ENCODE assay signal across 14 mouse cellular contexts in the genomic region with DNA sequence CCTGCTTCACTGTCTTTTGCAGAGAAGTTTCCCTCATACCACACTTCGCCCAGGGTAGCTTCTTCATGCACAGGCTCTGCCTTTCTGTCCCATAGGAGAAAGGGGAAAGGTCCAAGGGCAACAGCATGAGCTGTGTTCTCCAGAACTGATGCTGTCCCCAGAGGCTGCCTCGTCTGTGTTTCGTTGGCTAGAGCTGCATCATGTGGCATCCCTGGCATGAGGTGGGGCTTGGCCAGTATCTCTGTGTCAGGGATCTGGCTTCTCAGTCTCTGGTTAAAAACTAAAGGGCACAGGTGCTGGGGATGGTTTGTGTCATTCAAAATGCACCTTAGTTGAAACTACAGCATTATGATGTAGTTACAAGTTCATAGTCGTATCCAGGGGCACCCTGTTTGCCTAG.
DNase-seq lines count a peak whose midpoint lies in the region; ATAC-seq and TF ChIP-seq lines count a peak whose summit lies in the region.
"Had no signal": no experiment of that assay in that cellular context is flagged by ENCODE, and none has a peak within 500 bp of the region (broad histone marks: within the 10 kb centered on the region; RNA-seq: fewer than 3 reads in every experiment).

No protein-coding gene starts in this region.

- peaks cover 27% of the 10 kb centered on the region for H3K4me1 ChIP-seq in hindbrain, postnatal 0 days (ENCODE audit: insufficient read depth, low read length)

- H3K4me2 ChIP-seq in hindbrain, postnatal 0 days (ENCODE audit: low read depth, low read length): no peak overlapping the region
- H3K4me2 ChIP-seq: neural tube, embryonic 12.5 days had no signal

- H3K36me3 ChIP-seq in hindbrain, postnatal 0 days (ENCODE audit: insufficient read depth, low read length): no peaks in the 10 kb centered on the region

- H3K9me3 ChIP-seq in hindbrain, postnatal 0 days (ENCODE audit: low read length): no peaks in the 10 kb centered on the region
- H3K9me3 ChIP-seq: megakaryocyte, embryonic 14.5 days; neural tube, embryonic 12.5 days had no signal

- 0 out of 2 replicates have a peak, but pooled peaks have one; percentile 51 for ATAC-seq in hindbrain, postnatal 0 days
- ATAC-seq: lung, postnatal 0 days had no signal

- intact Hi-C loops in left cerebral cortex, postnatal 4 days (cut with DNase I): no loop called here
- intact Hi-C loops in left cerebral cortex, postnatal 36 days (cut with DNase I): no loop called here

- H3K27ac ChIP-seq in hindbrain, postnatal 0 days: peak overlapping the region; percentile 73; the same call in 1 of the 2 replicates
- no peak overlapping the region for H3K27ac ChIP-seq in layer of hippocampus, adult 2 months
- H3K27ac ChIP-seq: neural tube, embryonic 12.5 days had no signal

- TF ChIP-seq CTCF in hindbrain, postnatal 0 days (IDR thresholded peaks at IDR 0.05; ENCODE audit: low read depth): no peak
- no peak for TF ChIP-seq CTCF in layer of hippocampus, adult 2 months (conservative IDR thresholded peaks at IDR 0.05)

- 44% methylated on average over 4 of the region's 4 CpGs for WGBS in hindbrain, postnatal 0 days

- H3K9ac ChIP-seq in hindbrain, postnatal 0 days (replicated peaks; ENCODE audit: low read length): no peak overlapping the region
- H3K9ac ChIP-seq: neural tube, embryonic 12.5 days had no signal

- no peaks in the 10 kb centered on the region for H3K27me3 ChIP-seq in hindbrain, postnatal 0 days (ENCODE audit: insufficient read depth, low read length)
- H3K27me3 ChIP-seq: megakaryocyte, embryonic 14.5 days; neural tube, embryonic 12.5 days had no signal

- DNase-seq in cerebellum, postnatal 14 days: peak; percentile 44 to 48
- DNase-seq in cerebellum, postnatal 36 days: no peak
- peak; percentile 38 for DNase-seq in left cerebral cortex, postnatal 4 days
- DNase-seq in left cerebral cortex, postnatal 36 days (ENCODE audit: low spot score in 2 of 2): no peak
- peak; percentile 35 for DNase-seq in hindbrain, postnatal 0 days (ENCODE audit: low spot score)
- DNase-seq in ovary, postnatal 14 days (ENCODE audit: low spot score): no peak
- DNase-seq in layer of hippocampus, adult 2 months (ENCODE audit: low spot score in 2 of 2): no peak
- no peak for DNase-seq in urinary bladder, adult 2 months (ENCODE audit: low spot score)
- DNase-seq: kidney, adult 11 months; right cerebral cortex, postnatal 4 days; thymus, postnatal 14 days had no signal

- H3K4me3 ChIP-seq in hindbrain, postnatal 0 days (ENCODE audit: low read length): no peak overlapping the region
- H3K4me3 ChIP-seq in layer of hippocampus, adult 2 months: no peak overlapping the region
- H3K4me3 ChIP-seq: megakaryocyte, embryonic 14.5 days; neural tube, embryonic 12.5 days had no signal

Comparison
In these comparisons a context has a peak if more than half of its experiments do, and no peak if none do; other contexts are left out.
1. DNase-seq: peak in cerebellum, postnatal 14 days (2 of 2), left cerebral cortex, postnatal 4 days (single experiment) and hindbrain, postnatal 0 days (single experiment); none in cerebellum, postnatal 36 days (0 of 2), left cerebral cortex, postnatal 36 days (0 of 2), ovary, postnatal 14 days (single experiment), layer of hippocampus, adult 2 months (0 of 2) and urinary bladder, adult 2 months (single experiment).